Mouse (Mus musculus) splenic B cell, adult 2 months (primary cell): ENCODE measurements around the gene Clcnka.

ENCODE experiments used
- DNase-seq: peaks from one replicate; pipeline ENCODE4 v3.0.0-alpha.2; 2011; ENCODE audit warnings: low read depth, low spot score
- H3K27me3 ChIP-seq: 2 replicates; pipeline ENCODE4 v1.6.1; 2012; ENCODE audit warnings: mild to moderate bottlenecking, low read length, moderate library complexity, mixed read lengths; ENCODE audit not compliant: control insufficient read depth, poor library complexity, insufficient read depth, severe bottlenecking
- H3K36me3 ChIP-seq: 2 replicates; pipeline ENCODE4 v1.6.1; 2012; ENCODE audit warnings: mild to moderate bottlenecking, low read length, moderate library complexity, mixed read lengths; ENCODE audit not compliant: control insufficient read depth, poor library complexity, insufficient read depth, severe bottlenecking

The Clcnka gene

DNA sequence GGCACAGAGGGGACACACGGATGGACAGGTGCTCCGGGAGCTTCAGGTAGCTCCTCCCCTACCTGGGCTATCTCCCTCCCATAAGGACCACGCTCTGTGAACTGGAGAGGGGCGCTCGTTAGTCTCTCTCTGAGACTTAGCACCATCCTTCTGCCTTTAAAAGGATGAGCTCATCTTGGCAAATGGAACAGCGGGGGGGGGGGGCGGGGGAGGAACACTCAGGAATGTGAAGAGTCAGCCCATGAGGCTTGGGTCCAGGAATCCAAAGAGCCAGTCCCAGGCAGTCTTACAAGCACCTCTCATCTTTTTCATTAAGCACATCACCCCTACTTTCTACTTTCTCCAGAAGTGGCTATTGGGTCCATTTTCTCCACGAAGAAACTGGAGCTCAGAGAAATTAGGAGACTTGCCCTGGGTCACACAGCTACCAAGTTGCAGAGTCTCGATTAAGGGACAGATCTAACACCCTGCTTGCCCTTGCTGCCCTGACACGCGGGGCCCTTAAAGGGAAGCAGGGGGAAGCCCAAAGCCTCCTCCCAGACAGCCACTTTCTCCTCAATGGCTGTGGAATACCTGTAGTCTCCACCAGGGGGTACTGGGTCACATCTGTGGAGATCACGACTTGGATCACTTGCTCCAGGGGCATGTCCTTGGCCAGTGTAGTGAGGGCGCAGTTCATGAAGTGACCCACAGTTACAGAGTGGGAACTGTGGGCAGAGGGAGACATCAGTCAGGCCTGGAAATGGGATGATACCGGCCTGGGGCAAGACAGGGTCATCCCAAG lies 8.2 kb upstream of the Clcnka start:
- peak; percentile 74 for DNase-seq
- H3K27me3 ChIP-seq: no peaks in the 10 kb centered on the region
- H3K36me3 ChIP-seq: no peaks in the 10 kb centered on the region

DNA sequence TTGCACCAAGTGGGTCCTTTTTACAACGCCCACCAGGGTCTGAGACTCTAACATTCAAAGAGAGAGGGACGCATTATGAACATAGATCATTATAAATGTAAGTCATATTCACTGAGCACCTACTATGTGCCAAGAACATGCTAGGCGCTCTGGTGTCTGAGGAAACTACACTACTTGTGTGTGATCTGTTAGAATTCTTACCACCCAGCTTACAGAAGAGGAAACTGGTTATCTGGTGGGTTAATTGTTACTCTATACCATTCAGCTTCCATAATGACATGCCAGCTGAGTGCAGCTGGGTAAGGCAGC lies 6.7 kb upstream of the Clcnka start:
- Histone ChIP-seq H3K27me3 (no peaks in the 10 kb centered on the region), H3K36me3 (no peaks in the 10 kb centered on the region)
- DNase-seq: no peak

DNA sequence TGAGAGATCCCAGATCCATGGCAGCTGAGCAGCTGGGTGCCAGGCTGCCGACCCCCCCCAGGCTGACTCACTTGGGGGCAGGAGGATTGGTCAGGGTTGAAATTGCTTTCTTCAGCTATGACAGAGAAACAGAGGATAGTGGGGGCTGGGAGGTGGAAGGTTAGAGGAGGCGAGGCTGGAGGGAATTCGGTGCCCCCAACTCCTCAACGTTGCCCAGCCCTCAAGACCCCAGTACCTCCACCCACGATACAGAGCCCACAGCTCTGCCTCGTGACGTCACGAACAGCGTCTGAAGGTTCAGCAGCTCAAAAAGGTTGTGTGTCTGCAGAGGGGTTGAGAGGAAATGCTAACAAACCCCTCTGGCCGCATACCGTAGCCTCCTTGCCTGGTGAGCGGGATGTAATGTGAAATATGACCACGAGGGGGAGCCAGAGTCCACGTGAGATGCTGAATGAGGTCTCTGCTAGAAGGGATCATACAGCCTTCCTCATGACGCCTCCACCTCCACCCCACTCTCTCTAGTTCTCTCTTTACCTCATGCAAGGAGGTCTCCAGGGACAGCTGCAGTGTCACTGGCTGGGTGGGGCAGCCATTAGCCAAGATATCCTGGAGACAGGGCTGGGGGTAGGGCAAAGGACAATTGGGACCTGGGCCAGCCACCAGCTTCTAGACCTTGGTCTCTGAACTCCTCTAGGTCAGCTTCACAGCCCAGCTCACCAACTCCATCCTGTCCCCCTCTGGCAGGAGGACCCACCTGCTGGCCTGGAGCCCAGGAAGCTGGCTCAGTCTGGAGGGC lies 6.2 kb upstream of the Clcnka start:
- Histone ChIP-seq H3K27me3 (no peaks in the 10 kb centered on the region), H3K36me3 (no peaks in the 10 kb centered on the region)
- DNase-seq: peak; percentile 94

DNA sequence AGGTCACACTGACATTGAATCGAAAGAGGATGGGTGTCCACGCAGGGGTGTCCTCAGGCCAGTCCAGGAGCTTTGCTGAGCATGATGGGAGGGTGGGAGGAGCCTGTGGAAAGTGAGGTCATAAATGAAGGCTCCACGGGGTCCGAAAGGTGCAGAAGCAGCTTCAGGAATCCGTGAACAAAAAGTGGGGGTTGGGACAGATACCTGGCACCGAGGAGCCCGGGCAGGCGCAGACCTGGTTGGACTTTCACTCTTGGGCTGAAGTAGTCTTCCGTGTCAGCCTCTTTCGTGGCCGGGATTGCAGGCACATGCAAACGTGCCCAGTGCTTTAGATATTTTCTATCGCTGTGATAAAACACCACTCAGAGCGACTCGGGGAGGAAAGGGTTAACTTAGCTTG lies 1.6 kb upstream of the Clcnka start:
- no peaks in the 10 kb centered on the region for H3K36me3 ChIP-seq
- DNase-seq: no peak
- H3K27me3 ChIP-seq: no peaks in the 10 kb centered on the region

DNA sequence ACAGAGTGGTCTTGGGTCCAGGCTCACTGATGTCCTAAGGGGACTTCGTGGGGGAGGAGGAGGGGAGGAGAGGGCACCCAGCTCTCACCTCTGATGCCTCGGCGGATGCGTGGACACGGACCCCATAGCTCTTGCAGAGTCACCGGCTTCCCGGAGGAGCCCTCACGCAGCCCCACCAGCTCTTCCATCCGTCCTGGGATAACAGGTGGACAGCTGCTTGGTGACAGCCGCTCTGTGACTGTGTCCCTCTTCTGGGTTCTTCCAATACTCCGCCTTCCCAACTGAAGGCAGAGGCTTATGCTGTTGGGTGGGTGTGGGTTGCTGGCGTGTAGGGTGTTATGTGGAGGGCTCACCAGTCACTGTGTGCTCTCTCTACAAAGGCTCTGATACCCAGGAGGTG lies 663 bp downstream of the Clcnka start:
- H3K36me3 ChIP-seq: no peaks in the 10 kb centered on the region
- no peaks in the 10 kb centered on the region for H3K27me3 ChIP-seq
- no peak for DNase-seq

DNA sequence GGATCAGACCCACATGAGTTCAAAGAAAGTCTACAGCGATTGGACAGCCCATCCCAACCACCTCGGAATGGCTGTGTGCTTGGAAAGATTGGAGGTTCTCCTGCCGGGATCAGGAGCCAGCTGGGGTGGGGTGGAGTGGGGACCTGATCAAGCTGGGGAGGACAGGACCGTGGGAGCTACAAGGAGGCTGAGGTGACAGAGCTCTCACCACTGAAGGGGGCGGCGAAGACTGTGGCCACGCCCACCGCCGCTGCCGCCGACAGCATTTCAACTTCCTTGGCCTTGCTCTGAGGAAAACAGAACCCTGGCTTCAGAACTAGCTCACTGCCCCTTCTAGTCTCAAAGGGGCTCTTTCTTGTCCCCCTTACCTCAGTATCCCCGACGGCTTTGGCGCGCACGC lies 3.8 kb downstream of the Clcnka start:
- Histone ChIP-seq H3K27me3 (no peaks in the 10 kb centered on the region), H3K36me3 (no peaks in the 10 kb centered on the region)
- DNase-seq: no peak

DNA sequence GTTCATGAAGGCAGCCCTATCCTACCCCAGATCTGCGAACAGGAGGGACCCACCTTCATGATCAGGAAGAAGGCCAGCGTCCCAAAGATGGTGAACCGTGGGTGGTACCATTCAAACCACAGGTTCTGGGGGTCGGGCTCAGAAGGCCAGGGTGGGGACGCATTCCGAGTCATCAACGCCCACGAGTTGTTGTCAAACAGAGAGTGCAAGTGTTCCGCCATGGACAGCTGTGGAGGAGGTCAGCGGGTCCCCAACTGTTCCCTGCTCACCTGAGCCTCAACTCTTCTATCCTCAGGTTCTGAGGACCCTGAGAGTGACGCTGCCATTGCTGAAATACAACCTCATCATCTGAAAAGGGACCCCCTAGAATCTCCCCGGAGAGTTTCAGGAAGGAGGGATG lies 7.2 kb downstream of the Clcnka start:
- H3K27me3 ChIP-seq: no peaks in the 10 kb centered on the region
- DNase-seq: no peak

DNA sequence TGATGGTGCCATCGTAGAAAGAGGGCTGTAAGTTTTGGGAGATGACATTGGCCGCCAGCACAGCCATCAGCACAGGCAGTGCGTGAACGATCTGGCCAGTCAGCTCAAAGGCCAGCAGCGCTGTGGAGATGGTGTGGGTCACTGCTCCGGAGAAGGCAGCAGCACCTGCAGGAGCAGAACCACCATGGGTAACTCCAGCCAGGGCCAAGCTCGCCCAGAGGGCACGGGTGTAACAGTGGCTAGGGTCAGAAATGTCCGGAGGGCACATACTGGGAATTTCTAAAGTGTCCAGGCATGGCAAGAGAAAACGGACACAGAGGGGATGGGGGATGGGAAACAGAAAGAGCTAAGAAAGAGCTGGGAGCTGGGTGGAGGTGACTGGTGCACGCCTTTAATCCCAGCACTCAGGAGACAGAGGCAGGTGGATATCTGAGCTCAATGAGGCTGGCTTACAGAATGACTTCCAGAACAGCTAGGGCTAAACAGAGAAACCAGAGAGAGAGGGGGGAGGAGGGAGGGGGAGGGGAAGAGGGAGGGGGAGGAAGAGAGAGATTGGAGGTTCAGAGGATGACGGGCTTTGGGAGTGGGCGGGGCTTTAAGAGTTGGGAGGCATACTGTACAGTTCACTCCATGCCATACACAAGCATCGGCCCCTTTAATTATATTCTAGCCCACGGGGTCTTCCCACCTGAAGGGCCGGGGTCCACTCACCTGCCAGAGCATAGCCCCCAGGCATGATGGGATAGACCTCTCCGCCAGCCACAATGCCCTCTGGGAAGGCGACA lies 9.0 kb downstream of the Clcnka start:
- Histone ChIP-seq H3K36me3 (no peaks in the 10 kb centered on the region), H3K27me3 (no peaks in the 10 kb centered on the region)
- no peak for DNase-seq

More for the DNA sequence above, 7.2 kb downstream of the Clcnka start:
- H3K36me3 ChIP-seq: no peaks in the 10 kb centered on the region

DNA sequence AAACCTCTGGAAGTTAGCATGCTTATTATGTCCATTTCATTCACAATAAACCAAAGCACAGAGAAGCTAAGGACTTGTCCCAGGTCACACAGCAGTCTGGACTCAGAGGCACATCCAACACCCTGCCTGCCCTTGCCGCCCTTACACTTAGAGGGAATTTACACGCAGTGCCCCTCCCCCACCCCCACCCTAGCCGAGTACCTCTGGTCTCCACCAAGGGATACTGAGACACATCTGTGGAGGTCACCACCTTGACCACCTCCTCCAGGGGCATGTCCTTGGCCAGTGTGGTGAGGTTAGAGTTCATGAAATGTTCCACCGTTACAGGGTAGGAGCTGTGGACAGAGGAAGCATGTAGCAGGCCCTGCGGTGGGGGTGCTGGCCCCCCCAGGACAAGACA lies 10.6 kb downstream of the Clcnka start:
- Histone ChIP-seq H3K36me3 (no peaks in the 10 kb centered on the region), H3K27me3 (no peaks in the 10 kb centered on the region)
- DNase-seq: no peak

DNA sequence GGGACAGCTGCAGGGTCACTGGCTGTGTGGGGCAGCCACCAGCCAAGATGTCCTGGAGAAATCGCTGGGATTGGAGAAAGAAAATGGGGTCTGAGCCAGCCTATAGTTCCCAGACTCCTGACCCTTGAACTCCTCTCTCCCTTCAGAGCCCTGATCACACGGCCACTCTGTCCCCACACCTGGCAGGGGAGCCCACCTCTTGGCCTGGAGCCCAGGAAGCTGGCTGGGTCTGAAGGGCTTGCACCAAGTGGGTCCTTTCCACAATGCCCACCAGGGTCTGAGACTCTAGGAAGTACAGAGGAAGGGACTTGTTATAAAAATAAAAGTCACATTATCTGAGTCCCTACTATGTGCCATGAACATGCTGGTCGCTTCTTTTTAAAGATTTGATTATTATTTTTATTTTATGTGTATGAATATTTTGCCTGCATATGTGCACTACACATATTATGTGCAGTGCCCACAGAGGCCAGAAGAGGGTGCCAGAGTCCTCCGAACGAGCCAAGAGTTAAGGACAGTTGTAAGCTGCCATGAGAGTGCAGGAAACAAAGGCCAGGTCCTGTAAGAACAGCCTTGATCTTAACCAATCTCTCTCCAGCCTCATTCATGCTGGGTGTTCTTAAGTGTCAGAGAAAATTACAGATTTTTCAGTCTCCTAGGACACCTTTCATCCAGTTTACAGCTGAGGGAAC lies 11.3 kb downstream of the Clcnka start:
- no peaks in the 10 kb centered on the region for H3K36me3 ChIP-seq
- H3K27me3 ChIP-seq: no peaks in the 10 kb centered on the region
- DNase-seq: peak; percentile 82

DNA sequence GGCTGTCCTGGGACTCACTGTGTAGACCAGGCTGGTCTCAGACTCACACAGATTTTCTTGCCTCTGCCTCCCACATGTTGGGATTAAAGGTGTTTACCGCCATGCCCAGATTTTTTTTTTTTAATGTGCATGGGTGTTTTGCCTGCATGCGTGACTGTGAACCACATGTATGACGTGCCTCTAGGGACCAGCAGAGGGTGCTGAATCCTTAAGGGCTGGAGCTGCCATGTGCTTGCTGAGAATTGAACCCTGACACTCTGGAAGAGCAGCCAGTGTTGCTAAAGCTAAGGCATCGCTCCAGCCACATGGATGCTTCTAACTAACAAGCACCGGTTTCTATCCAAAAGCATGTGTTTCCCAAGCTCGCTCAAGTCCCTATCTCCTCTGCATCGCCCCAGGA lies 12.4 kb downstream of the Clcnka start:
- Histone ChIP-seq H3K27me3 (no peaks in the 10 kb centered on the region), H3K36me3 (no peaks in the 10 kb centered on the region)
- DNase-seq: no peak

DNA sequence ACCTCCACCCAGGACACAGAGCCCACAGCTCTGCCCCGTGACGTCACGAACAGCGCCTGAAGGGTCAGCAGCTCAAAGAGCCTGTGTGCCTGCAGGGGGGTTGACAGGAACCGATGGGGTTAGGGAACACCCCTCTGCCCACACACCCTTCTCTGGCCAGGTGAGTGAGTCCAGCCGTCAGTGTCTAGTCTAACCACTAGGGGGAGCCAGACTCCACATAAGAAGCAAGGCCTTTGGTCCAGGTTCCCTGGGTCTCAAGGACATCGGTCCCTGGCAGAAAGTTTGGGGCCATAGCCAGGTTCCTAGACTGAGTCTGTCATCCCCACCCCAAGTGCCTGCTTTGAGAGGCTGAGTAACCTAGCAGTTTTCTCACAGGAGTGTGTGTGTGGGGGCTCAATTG lies 13.2 kb downstream of the Clcnka start:
- Histone ChIP-seq H3K27me3 (no peaks in the 10 kb centered on the region), H3K36me3 (no peaks in the 10 kb centered on the region)
- DNase-seq: peak; percentile 86

DNA sequence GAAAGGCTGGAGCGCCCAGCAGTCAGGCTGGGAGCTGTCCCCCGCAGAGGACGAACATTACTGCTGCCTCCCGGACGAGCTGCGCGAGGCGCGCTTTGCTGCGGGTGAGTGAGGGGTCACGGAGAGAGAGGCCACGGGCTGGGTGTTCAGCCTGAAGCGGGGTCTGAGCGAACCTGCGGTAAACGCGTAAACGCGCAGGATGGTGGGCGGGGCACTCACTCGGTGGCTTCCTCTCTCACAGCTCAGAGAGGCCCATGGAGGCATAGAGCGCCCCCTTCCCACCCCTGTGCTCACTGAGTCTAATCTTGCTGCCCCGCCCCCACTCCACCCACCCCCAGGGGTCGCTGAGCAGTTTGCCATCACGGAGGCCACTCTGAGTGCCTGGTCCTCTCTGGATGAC lies 16.1 kb downstream of the Clcnka start:
- DNase-seq: peak; percentile 29
- no peaks in the 10 kb centered on the region for H3K36me3 ChIP-seq
- H3K27me3 ChIP-seq: no peaks in the 10 kb centered on the region

DNA sequence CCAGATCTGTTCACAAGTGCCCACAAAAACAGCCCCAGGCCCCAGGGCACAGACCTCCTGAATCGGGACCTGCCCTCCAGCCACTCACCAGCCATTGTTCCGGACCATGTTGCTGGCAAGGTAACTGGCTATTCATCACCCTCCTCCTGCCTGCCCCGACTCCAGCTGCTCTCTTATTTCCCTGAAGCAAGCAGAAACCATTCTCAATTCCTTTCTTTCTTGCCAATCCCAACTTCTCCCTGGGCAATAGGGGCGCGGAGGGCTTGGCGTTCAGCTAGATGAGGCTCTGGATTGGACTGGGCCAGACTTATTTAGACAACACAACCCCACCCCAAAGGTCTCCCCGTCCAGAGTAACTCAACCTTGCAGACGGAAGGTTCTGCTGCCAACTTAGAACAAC lies 18.9 kb downstream of the Clcnka start:
- DNase-seq: no peak
- H3K36me3 ChIP-seq: no peaks in the 10 kb centered on the region
- no peaks in the 10 kb centered on the region for H3K27me3 ChIP-seq
